Mouse (Mus musculus) thymus, adult 2 months (tissue): ENCODE measurements around the gene Ddah1. TPM values are rescaled to one million over a fixed set of nuclear protein-coding genes. Genes with fewer than 3 reads are reported as not detected.

Experiments
- DNase-seq: peaks from one replicate; pipeline ENCODE4 v3.0.0; 2021
- H3K27ac ChIP-seq: fragments of 200-500 bp; 2 replicates; pipeline ENCODE4 v1.5.1; 2012; ENCODE audit warnings: low read length, control low read depth; ENCODE audit not compliant: control insufficient read depth, insufficient read depth
- H3K27me3 ChIP-seq: fragments of 200-500 bp; 2 replicates; pipeline ENCODE4 v1.6.1; 2012; ENCODE audit warnings: mild to moderate bottlenecking, low read length, moderate library complexity, mixed read lengths; ENCODE audit not compliant: control insufficient read depth, insufficient read depth
- H3K36me3 ChIP-seq: fragments of 200-500 bp; 2 replicates; pipeline ENCODE4 v1.6.1; 2012; ENCODE audit warnings: mild to moderate bottlenecking, low read length, moderate library complexity; ENCODE audit not compliant: control insufficient read depth, insufficient read depth
- H3K4me1 ChIP-seq: fragments of 200-500 bp; replicated peaks from 2 replicates; pipeline ENCODE4 v1.6.1; 2012; ENCODE audit warnings: low read length; ENCODE audit not compliant: control insufficient read depth, insufficient read depth
- H3K4me3 ChIP-seq: fragments of 200-500 bp; 2 replicates; pipeline ENCODE4 v1.5.1; 2012; ENCODE audit warnings: mild to moderate bottlenecking, low read length, control low read depth, moderate library complexity; ENCODE audit not compliant: control insufficient read depth, insufficient read depth
- CTCF ChIP-seq: fragments of 200-500 bp; IDR thresholded peaks from 2 replicates; pipeline ENCODE4 v1.5.1; 2012; ENCODE audit warnings: mild to moderate bottlenecking, control low read depth, low read length, moderate library complexity, borderline replicate concordance; ENCODE audit not compliant: control insufficient read depth, poor library complexity, insufficient read depth; ENCODE audit errors: extremely low read depth
- POLR2A ChIP-seq: fragments of 200-500 bp; IDR thresholded peaks from 2 replicates; pipeline ENCODE4 v1.6.1; 2012; ENCODE audit warnings: mild to moderate bottlenecking, low read length, control low read depth, moderate library complexity; ENCODE audit not compliant: control insufficient read depth, poor library complexity, insufficient read depth; ENCODE audit errors: extremely low read depth
- whole genome bisulfite sequencing: fragments of 180-500 bp; shearing (Covaris S2); methylation state at CpG from one replicate; pipeline ENCODE4 v1.1.7; 2018; 5-methylcytosine and 5-hydroxymethylcytosine counted together
- polyA plus RNA-seq: library from polyadenylated mRNA; depleted of rRNA; stranded (reverse); fragments of >200 nt; gene quantifications from 2 replicates; pipeline ENCODE4 v1.2.3, GENCODE M21; 2012

Gene Ddah1
- polyA plus RNA-seq, 1 experiment, result 2.9 TPM

DNA sequence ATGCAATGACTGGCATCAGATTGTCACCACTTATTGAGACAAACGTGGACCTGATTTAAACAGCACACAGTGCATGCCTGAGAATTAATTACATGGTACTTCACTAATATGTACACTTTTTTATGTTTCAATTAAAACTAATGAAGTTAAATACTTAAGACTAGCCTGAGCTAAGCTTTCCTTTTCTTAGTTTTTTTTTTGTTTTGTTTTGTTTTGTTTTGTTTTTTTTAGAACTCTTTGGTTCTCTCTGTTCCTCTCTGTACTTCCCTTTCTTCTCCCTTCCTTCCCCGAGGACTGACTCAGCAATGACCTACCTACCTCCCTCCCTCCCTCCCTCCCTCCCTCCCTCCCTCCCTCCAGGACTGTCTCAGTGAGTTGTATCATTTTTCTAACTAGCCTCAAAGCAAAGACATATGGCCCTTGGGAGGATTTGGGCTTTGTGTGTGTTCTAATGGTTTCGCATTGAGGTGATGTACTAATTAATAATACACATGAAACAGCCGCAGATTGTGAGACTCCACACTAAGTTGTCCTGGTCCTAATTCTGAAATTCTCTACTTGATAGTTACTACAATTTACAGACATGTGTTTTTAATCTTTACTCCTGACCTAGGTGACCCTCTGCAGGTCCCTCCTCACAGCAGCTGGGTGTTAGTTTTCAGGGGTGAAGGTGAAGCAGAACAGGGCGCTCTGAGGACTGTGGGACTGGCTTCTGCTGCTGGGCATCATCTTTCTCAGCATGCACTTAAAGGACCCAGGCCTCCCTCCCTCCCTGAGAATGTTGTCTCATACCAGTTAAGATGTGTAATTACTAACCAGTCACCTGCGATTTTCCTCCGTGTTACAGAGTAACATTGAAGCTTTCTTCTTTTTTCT is 171.3 kb downstream of the Ddah1 start:
- TF ChIP-seq CTCF, result no peak
- no peak for TF ChIP-seq POLR2A
- H3K4me1 ChIP-seq, result peaks cover 5% of the 10 kb centered on the region
- H3K27me3 ChIP-seq, result no peaks in the 10 kb centered on the region
- H3K4me3 ChIP-seq, result no peak overlapping the region
- H3K27ac ChIP-seq, result no peak overlapping the region
- WGBS, result 78% methylated on average over 7 of the region's 7 CpGs
- H3K36me3 ChIP-seq, result peaks cover 37% of the 10 kb centered on the region
- DNase-seq, result no peak

DNA sequence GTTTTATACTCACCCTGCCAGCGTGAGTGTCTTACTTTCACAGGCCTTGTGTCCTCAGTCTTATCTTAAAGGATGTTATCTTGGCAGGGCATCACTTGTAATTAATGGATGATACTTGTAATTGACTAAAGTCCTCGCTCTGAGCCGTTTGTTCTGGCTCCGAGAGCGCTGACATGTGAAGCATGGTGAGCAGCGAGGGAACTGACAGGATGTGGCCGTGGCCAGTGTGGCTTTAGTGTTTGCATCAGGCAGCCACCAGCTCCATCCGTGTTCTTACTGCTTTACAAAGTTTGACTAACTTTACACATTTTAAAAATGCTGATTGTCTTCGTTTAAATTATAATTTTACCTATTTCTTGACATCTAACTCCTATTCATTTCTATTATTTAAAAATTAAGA is 175.4 kb downstream of the Ddah1 start:
- H3K27ac ChIP-seq, result no peak overlapping the region
- H3K4me3 ChIP-seq, result no peak overlapping the region
- peaks cover 37% of the 10 kb centered on the region for H3K36me3 ChIP-seq
- no peaks in the 10 kb centered on the region for H3K27me3 ChIP-seq
- no peak for TF ChIP-seq CTCF
- no peak for TF ChIP-seq POLR2A
- peaks cover 5% of the 10 kb centered on the region for H3K4me1 ChIP-seq
- 9% methylated on average over 9 of the region's 9 CpGs for WGBS
- DNase-seq, result no peak

DNA sequence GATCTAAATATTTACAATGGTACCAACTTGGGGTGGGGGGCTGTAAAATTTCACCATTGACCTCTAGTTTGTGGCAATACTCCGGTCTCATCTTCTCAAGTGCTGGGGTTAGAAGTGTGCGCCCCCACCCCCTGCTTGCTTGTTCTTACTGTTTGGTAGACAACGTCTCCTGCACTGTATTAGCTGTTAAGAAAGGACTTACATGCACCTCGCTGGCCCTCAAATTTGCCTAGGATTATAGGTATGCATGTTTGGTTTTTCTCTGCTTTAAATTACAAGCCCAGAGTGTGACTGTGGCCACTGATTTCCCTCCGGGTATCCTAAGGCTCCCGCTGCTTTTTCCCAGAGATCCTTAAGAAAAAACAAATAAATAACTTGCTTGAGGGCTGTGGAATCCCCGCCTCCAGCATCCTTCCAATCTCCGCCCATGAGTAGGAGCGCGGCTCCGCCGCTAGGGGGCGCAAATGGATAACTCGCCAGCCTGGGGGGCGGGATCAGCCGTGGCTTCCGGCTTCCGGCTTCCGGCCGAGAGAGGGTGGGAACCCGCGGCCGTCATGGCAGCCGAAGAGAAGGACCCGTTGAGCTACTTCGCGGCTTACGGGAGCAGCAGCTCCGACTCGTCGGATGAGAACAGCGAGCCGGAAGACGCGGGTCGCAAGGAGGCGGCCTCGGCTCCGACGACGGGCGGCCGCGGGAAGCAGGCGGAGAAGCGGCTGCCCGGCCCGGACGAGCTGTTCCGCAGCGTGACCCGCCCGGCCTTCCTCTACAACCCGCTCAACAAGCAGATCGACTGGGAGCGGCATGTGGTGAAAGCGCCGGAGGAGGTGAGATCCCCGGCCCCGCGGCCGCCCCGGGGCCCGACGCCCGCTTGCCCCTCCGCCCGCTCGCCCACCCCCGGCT is 179.3 kb downstream of the Ddah1 start, which contains the start of gene 2410004B18Rik:
Gene 2410004B18Rik, plus strand, starts transcription at position 510 of the 900 bp plus-strand sequence.
- WGBS, result 4% methylated on average over 70 of the region's 70 CpGs
- H3K4me3 ChIP-seq, result peak within 1 kb of the TSS; percentile 94
- H3K27me3 ChIP-seq, result no peaks in the 10 kb centered on the region
- TF ChIP-seq CTCF (peak; percentile 99), POLR2A (peak; percentile 83)
- H3K27ac ChIP-seq, result no peak within 1 kb of the TSS
- DNase-seq, result peak; percentile 90
- H3K4me1 ChIP-seq, result peaks cover 14% of the 10 kb centered on the region
- H3K36me3 ChIP-seq, result peaks cover 14% of the 10 kb centered on the region

DNA sequence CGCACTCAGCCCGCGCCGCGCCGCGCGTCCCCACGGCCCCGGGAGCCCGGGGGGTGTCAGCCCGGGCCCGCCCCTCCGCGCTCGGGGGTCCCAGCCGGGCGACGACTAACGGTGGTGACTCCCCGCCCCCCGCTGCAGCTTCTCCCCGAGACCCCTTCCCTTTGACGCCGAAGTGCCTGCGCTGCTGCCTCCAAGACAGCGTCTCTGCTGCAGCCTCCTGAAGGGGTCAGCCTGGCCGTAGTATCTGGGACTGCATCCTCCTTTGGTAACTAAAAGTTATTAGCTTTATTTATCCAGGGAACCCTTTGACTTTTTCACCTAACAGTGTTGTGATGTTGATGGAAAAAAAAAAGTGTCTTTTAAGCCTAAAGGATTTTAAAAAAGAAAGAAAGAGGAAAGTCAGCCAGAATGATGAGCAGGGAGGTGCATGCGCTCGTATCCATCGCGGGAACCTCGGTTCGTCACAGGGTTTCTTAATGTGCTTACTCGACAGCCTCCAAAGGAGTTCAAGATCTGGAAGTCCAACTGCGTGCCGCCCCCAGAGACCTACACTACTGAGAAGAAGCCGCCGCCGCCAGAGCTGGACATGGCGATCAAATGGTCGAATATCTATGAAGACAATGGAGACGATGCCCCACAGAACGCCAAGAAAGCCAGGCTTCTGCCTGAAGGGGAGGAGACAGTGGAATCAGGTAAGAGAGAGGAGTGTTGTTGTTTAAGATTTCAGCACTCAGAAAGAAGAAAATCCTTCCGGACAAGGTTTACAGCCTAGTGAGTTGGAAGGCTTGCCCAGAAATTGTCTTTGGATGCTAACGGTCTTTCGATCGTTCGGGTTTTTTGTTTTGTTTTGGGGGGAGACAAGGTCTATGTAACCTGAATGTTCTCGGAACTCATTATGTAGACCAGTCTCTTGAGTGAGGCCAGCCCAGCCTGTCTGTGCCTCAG is 180.2 kb downstream of the Ddah1 start:
- H3K27ac ChIP-seq, result no peak overlapping the region
- peaks cover 14% of the 10 kb centered on the region for H3K4me1 ChIP-seq
- peak overlapping the region; percentile 94 for H3K4me3 ChIP-seq
- DNase-seq, result peak; percentile 39
- peaks cover 12% of the 10 kb centered on the region for H3K36me3 ChIP-seq
- H3K27me3 ChIP-seq, result no peaks in the 10 kb centered on the region
- WGBS, result 23% methylated on average over 50 of the region's 50 CpGs
- TF ChIP-seq CTCF (no peak), POLR2A (no peak)

DNA sequence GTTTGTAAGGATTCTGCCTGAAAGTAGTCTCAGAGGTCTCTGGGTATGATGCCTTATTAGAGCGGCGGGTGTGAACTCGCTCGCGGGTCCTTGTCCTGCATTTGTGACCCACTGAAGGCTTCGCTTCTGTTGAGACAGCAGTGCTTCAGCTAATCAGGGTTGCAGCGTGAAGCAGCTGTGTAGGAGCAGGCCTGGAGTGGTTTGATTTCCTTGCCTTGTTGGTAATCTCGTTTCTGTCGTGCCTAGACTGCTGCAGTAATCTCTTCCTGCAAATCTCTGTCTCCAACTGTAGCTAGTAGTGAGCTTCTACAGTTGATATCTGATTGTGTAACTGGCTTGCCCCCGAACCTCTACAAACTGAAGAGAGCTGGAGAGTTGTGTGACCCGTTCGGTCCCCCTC is 180.9 kb downstream of the Ddah1 start:
- TF ChIP-seq POLR2A, result no peak
- TF ChIP-seq CTCF, result peak; percentile 14; the same call in 1 of the 2 replicates
- H3K4me3 ChIP-seq, result no peak overlapping the region
- peaks cover 12% of the 10 kb centered on the region for H3K4me1 ChIP-seq
- DNase-seq, result no peak
- H3K27me3 ChIP-seq, result no peaks in the 10 kb centered on the region
- H3K36me3 ChIP-seq, result peaks cover 19% of the 10 kb centered on the region
- 81% methylated on average over 12 of the region's 12 CpGs for WGBS
- no peak overlapping the region for H3K27ac ChIP-seq
